Mouse (Mus musculus): ENCODE data around the gene Csnk1d.

Gene Csnk1d

DNA sequence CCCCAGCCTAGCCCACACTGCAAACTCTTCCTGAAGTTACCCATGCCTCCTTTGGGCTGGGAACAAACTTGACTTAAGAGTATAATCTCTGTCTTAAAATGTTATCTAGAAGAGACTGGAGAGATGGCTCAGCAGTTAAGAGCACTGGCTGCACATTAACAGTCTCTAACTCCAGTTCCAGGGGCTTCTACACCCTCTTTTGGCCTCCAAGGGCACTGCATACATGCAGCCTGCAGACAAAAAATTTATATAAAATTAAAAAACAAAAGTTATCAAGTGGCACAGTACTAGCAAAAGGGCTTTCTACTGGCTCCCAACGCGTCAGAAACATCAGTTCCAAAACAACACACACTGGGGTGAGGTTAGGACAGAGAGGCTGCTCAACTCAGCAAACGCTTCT is 3.5 kb downstream of the Csnk1d start:
- no peak for DNase-seq (ENCODE audit: low spot score in 2 of 2)

DNA sequence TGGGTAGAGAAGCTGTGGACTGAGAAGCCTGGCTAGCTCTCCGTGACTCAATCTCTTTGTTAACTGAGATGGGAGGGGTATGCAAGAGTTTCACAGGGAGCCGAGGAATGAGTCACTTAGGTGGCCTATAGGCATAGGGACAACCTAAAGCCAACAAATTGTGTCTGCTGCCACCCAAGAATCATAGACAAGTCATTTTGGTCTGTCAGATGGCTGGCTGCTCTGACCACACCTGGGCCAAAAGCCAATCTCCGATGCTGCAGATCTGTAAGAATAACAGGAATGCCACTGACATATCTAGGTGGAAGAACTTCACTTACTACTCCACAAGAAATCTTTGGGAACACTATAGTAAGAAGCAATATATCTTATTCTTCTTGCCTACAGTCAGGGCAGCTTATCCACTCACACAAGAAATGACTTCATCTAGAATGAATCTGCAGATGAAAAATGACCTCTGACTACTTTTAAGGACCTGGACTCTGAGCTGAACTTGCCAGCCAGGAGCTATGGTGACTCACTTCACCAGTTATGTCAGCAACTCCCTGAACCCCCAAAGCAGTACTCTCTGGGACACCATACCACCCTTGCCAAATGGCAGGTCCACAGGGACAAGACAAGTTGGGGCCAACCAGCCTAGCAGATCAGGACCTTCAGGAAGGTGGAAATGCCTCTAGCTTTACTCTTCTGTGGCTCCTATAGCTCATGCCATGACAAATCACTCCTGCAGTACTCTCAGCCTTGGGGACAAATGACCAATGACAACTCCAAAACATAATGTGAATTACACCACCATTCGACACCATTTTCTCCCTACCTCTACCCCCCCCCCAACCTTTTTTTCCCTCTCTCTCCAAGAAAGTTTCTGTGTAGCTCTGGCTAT is 6.4 kb downstream of the Csnk1d start:
- DNase-seq (ENCODE audit: low spot score in 2 of 2) = no peak

- DNase-seq (ENCODE audit: low spot score in 2 of 2) = no peak
Observed at GRCm38 (mm10) chr11:120982459-120982858, 8.7 kb downstream of the Csnk1d start.

DNA sequence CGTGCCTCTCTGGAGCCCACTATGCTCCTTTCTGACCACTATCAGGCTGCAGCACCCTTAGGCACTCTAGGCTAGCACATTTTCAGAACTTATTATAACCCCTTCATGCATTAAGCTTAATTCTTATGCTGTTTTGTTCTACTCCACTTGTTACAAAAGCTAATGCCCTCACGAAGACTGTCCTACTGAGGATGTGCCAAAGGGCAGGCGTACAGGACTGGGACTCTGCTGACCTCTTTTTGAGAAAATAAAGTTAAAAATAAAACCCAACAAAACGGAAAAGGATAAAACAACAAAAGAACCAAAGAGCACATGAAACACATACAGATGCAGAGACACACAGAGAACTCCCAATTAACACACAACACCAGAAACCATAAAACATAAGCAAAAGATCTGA is 9.5 kb downstream of the Csnk1d start:
- DNase-seq (ENCODE audit: low spot score in 2 of 2) = no peak

DNA sequence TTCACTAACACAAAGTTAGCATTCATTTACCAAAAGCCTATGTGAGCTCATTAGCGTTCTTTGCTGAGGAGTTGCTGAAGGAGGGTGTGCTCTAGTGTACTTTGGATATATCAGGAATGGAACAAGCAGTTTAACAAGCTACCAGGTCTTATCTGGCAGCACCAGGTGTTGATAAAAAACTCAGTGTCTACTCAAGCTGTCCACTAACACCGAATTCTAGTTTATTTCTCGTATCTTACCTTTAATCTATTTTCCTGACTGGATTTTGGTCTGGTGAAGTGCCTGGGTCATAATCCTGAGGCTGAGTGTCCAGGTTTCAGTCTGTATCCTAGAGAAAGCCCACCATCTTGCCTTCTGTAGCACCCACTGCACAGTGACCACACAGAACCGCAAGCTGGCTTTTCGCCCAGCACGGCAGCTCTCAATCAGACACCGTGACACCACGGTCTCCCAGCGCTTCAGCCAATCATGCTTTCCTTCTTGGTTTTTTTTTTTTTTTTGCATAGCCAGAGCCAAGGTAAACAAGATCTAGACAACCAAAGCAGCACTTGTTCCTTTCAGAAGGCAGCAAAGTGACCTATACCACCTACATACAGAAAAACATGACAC is 10.6 kb downstream of the Csnk1d start:
- no peak for DNase-seq (ENCODE audit: low spot score in 2 of 2)

DNA sequence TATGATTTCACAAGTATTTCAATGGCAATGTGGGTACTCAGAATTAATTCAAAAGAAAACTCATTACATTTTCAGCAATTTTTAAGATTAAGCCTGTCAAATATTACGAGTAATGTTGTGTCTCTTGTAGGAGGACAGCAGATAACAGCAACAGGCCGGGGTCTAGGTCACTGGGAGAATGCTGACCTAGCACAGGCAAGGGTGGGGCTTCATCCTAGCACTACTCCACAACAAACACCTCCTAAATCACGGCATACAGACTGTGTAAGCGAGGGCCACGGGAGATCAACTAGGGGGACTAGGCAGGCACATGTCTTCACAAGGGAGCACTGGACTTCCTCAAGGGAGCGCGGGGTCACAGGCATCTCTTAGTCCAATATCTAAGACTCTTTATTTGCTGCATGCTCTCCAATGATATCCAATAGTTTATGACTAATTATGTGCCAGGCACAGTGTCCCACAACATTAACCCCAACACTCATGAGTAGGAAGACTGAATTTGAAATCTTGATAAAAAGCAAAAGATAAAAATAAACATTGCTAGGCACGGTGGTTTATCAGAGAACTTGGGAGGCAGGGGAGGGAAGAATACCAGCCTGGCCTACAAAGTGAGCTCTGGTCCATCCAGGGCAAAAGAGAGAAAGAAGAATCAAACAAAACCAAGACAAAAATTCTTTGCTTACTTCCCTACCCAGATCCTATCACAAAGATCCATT is 11.3 kb downstream of the Csnk1d start:
- DNase-seq (ENCODE audit: low spot score in 2 of 2) = no peak

DNA sequence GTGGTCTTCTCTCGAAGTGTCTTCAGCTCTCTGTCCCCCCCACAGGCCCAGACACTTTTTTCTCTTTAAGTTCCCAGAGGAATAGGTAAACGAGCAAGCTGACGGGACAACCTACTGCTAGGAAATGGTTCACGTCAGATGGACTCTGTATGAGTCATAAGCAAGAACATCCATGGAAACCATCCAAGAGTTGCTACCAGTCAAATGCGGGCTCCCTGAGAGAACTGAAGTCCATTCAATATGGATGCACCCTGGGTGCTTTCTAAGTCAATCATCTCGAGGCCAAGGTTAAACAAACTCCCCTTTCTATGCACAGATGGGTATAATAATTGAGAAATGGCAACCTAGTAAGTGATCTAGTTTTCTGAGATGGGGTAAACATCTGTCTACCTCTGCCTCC is 17.8 kb downstream of the Csnk1d start:
- no peak for DNase-seq (ENCODE audit: low spot score in 2 of 2)

- no peak for DNase-seq (ENCODE audit: low spot score in 2 of 2)
Observed at GRCm38 (mm10) chr11:120971237-120971636, 19.9 kb downstream of the Csnk1d start.

DNA sequence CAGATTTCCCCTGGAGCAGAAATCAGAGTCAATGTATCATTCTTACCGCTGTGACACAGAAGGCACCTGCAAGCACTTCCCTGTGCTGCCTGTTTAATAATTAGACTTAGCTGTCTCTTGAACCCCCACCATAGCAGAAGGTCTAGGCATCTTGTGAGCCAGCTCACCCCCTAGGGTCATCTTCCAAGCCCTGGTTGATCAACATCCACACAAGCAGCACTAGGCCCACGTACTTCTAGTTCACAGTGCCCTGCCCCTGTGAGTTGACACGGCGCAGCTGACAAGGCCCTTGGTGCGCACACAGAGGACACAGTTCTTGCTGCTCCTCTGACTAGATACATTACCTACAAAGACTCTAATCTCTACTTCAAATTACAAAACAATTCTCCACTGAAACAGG is 21.4 kb downstream of the Csnk1d start:
- DNase-seq (ENCODE audit: low spot score in 2 of 2) = no peak

GRCm38 (mm10) chr11:120965587-120965986 is 25.5 kb downstream of the Csnk1d start:
- DNase-seq (ENCODE audit: low spot score in 2 of 2) = no peak

DNA sequence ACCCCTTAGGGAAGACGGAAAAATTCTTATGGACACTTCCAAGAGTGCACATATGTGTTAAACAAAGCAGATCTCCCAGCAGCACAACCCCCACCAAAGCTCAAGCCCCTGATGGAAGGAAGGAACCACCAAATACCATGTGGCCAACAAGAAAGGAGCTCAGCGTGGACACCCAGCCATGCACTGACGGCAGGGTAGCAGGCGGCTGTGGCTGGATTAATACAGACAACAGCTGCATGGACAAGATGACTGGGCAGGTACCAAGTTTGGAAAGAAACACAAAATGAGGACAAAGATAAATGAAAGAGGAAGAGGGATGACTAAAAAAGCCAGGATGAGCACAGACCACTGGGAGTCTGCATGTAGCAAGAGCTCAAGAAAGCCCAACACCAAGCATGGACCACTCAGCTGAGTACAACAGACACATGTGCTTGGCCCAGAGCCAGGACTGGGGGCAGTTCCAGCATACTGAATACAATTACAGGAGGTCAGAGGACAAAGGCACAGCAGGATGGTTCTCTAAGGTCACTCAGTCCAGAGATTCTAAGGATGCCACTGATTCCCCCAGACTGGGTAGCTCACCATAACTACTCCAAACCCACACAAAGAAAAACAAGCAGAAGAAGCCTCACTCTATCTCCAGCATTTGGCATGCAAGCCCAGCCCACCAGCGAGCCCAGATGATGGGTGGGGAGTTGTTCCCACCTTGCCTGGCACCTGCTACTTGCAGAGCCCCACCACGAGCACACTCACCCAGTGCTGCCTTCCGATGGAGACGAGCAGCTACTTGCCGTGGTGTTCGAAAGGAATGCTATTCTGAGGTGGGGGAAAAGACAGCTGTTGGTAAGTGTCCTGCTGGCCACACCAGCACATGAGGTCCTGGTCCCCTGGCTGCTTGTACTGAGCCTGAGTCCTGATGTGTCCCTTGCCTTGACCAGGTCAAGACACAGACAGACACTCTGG is 26.7 kb downstream of the Csnk1d start:
- DNase-seq (ENCODE audit: low spot score in 2 of 2) = no peak

DNA sequence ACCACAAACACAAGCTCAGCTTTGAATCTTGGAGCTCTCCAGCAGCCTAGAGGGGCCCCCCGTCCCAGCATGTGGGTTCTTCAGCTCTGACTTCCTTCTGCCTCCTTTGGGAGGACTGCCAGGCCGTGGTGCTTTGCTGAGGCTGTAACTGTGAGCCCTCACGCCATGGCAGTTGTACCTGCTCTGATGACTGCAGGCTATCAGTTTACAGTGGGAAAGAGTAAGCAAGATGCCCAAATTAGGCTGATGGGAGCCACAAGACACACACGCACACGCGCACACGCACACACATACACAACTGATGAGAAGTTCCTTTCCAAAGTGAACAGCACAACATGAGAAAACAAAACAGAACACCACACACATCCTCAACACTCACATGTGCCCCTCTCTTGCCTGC is 28.2 kb downstream of the Csnk1d start:
- DNase-seq (ENCODE audit: low spot score in 2 of 2) = no peak

- no peak for DNase-seq (ENCODE audit: low spot score in 2 of 2)
Observed at GRCm38 (mm10) chr11:120962050-120962771, 28.9 kb downstream of the Csnk1d start.

DNA sequence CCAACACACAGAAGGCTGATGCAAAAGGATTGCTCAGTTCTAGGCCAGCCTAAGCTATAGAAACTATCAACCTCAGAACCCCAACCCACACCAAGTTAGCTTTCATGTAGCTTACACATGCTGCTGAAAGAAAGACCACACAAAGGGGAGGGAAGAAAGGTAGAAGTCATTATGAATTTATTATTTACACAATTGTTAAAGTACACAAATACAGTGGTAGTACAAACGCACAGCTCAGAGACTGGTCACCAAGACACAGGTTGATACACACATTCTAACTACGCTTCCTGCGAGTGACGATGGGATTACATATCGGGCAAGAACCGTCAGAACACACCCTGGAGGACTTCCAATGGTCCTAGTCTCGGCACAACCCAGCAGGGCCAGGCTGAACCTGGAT is 29.5 kb downstream of the Csnk1d start:
- DNase-seq (ENCODE audit: low spot score in 2 of 2) = no peak

- DNase-seq (ENCODE audit: low spot score in 2 of 2) = no peak
Observed at GRCm38 (mm10) chr11:120960248-120960647, 30.9 kb downstream of the Csnk1d start.

- DNase-seq (ENCODE audit: low spot score in 2 of 2) = no peak
Observed at GRCm38 (mm10) chr11:120959564-120959963, 31.6 kb downstream of the Csnk1d start.

- DNase-seq (ENCODE audit: low spot score in 2 of 2) = no peak
Observed at GRCm38 (mm10) chr11:120959066-120959465, 32.1 kb downstream of the Csnk1d start.

DNA sequence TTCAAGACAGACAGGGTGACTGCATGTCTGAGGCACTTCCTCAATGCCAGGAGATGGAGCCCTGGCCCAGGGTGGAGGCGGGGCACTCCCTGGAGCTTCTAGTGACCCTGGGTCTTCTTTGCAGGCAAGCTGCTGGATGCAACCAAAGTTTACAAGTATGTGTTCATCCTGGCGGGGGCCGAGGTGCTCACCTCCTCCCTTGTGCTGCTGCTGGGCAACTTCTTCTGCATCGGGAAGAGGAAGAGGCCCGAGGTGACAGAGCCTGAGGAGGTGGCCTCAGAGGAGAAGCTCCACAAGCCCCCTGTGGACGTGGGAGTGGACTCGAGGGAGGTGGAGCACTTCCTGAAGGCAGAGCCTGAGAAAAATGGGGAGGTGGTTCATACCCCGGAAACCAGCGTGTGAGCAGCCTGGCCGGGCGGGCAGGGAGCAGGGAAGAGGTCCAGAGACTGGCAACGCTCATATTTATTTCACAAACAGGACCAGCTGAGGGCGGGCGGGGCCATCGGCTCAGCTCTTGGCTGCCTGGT is 33.3 kb downstream of the Csnk1d start:
- no peak for DNase-seq (ENCODE audit: low spot score in 2 of 2)

- DNase-seq (ENCODE audit: low spot score in 2 of 2) = peak in 1 of 2 experiments; percentile 30
Observed at GRCm38 (mm10) chr11:120957052-120957451, 34.1 kb downstream of the Csnk1d start.

- no peak for DNase-seq (ENCODE audit: low spot score in 2 of 2)
Observed at GRCm38 (mm10) chr11:120955701-120956100, 35.4 kb downstream of the Csnk1d start.

GRCm38 (mm10) chr11:120954936-120955335 is 36.2 kb downstream of the Csnk1d start:
- DNase-seq (ENCODE audit: low spot score in 2 of 2) = no peak

Data from natural killer cell, adult 2 months (primary cell).